Mouse (Mus musculus) kidney, embryonic 15.5 days (tissue): ENCODE results near the gene Mrgpre. TPM values are rescaled to one million over a fixed set of nuclear protein-coding genes. Genes with fewer than 3 reads are reported as not detected.

Experiments used
- ATAC-seq: fragments of 200-750 bp; cut with Nextera tagmentation; replicated peaks from 2 replicates; pipeline ENCODE4 v1.8.0; 2017; ENCODE audit warnings: moderate TSS enrichment; ENCODE audit not compliant: low FRiP score
- H3K27ac ChIP-seq: fragments of 300-500 bp; sonication (generic); 2 replicates; pipeline ENCODE4 v1.5.1; 2015; ENCODE audit warnings: mild to moderate bottlenecking, inconsistent platforms
- H3K27me3 ChIP-seq: fragments of 300-500 bp; sonication (generic); 2 replicates; pipeline ENCODE4 v1.6.1; 2015; ENCODE audit warnings: inconsistent platforms
- H3K36me3 ChIP-seq: fragments of 300-500 bp; sonication (generic); 2 replicates; pipeline ENCODE4 v1.6.1; 2015; ENCODE audit warnings: inconsistent platforms
- H3K4me1 ChIP-seq: fragments of 300-500 bp; sonication (generic); 2 replicates; pipeline ENCODE4 v1.6.1; 2015; ENCODE audit warnings: inconsistent platforms
- H3K4me2 ChIP-seq: fragments of 300-500 bp; sonication (generic); 2 replicates; pipeline ENCODE4 v1.6.1; 2015; ENCODE audit warnings: moderate library complexity, mild to moderate bottlenecking, inconsistent platforms
- H3K4me3 ChIP-seq: fragments of 300-500 bp; sonication (generic); replicated peaks from 2 replicates; pipeline ENCODE4 v1.5.1; 2015; ENCODE audit warnings: mild to moderate bottlenecking, inconsistent platforms
- H3K9ac ChIP-seq: fragments of 300-500 bp; sonication (generic); 2 replicates; pipeline ENCODE4 v1.6.1; 2015; ENCODE audit warnings: mild to moderate bottlenecking, inconsistent platforms
- H3K9me3 ChIP-seq: fragments of 300-500 bp; sonication (generic); replicated peaks from 2 replicates; pipeline ENCODE4 v1.6.1; 2016; ENCODE audit warnings: inconsistent platforms
- WGBS: fragments of 180-500 bp; shearing (Covaris S2); methylation state at CpG from one replicate; pipeline ENCODE4 v1.1.7; 2015; ENCODE audit warnings: mixed read lengths; 5-methylcytosine and 5-hydroxymethylcytosine counted together
- polyA plus RNA-seq: library from polyadenylated mRNA; unstranded; fragments of >200 nt; fragmentation: Nextera tagmentation; extraction: Ambion mirVana; gene quantifications from 2 replicates; pipeline ENCODE4 v1.2.1, GENCODE M21; 2015

Mrgpre gene
- polyA plus RNA-seq, 1 experiment from 2014 or later: 2.0 TPM

DNA sequence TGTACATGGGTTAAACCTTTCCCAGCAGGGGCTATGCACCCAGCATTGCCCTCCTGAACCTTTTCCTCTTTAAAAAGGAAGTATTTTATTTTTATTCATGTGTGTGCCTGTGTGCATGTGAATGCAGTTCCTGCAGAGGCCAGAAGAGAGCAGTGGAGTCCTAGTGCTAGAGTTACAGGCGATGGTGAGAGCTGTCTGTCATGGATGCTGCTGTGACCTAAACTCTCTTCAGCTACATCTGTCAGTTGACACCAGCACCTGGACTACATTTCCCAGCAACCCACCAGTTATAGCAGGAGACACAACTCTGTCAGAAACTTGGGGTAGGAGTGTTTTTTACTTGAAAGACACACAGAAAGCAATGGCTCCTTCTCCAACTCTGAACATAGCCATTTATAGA, 24.6 kb upstream of the Mrgpre start:
- Histone ChIP-seq H3K27me3 (no peaks in the 10 kb centered on the region), H3K9ac (no peak overlapping the region), H3K27ac (no peak overlapping the region), H3K4me2 (no peak overlapping the region), H3K36me3 (peaks cover 93% of the 10 kb centered on the region), H3K4me1 (no peaks in the 10 kb centered on the region), H3K9me3 (no peaks in the 10 kb centered on the region), H3K4me3 (no peak overlapping the region)
- ATAC-seq: no peak
- 43% methylated on average over 1 of the region's 1 CpGs for WGBS

DNA sequence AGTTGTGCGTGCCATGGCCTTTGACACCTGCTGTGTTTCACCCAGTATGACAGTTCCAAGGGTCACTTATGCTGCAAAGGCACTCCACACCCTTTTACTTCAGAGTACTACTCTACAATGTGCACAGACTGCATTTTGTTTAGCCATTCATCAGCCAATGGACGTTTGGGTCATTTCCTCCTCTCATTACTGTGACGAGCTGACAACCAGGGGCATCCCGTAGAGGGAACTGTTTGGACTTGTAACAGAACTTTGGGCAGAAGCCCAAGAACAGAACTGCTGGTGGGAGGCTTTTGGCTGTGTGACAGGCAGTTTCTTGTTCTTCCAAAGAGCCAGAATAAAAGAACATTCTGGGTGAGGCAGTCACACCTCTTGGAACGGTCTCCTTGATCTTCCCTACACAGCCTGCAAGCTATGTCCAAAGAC, 20.9 kb upstream of the Mrgpre start:
- H3K27ac ChIP-seq: no peak overlapping the region
- no peaks in the 10 kb centered on the region for H3K27me3 ChIP-seq
- 62% methylated on average over 5 of the region's 5 CpGs for WGBS
- peaks cover 89% of the 10 kb centered on the region for H3K36me3 ChIP-seq
- H3K4me2 ChIP-seq: no peak overlapping the region
- no peaks in the 10 kb centered on the region for H3K4me1 ChIP-seq
- H3K9me3 ChIP-seq: no peaks in the 10 kb centered on the region
- ATAC-seq: no peak
- no peak overlapping the region for H3K9ac ChIP-seq
- H3K4me3 ChIP-seq: no peak overlapping the region

DNA sequence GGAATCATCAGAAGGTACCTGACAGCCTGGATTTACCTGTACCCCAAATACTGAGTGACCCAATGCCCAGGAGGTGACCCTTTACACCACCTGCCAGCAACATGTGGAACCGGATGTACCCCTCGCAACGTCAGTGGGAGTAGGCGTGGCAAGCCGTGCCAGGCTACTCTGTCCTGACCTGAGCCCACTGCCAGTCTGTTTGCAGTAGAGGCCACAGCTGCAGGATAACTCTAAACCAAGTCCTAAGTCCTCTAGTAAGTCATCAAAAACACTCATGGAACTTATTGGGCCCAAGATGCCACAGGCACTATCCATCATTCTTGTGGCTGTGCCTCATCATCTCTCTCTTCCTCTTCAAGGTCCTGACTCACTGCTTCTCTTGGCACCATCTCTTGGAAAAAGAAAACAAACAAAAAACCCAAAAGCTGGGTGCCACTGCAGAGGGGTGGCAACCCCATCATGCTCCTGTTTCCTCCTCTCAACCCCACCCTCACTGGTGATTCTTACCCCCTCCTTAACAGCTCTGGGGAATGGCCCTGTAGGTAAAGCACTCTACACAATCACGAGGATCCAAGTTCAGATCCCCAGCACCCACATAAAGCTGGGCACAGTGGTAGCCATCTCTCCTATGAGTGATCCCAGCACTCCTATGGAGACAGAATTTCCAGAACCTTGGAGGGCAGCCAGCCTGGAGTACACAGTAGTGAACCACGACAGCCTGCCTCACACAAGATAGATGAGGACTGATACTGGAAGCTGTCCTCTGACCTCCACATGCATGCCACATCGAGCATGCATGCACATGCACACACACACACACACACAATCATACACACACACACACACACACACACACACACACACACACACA, 17.1 kb upstream of the Mrgpre start:
- no peaks in the 10 kb centered on the region for H3K4me1 ChIP-seq
- H3K27ac ChIP-seq: no peak overlapping the region
- no peak overlapping the region for H3K4me3 ChIP-seq
- no peaks in the 10 kb centered on the region for H3K9me3 ChIP-seq
- H3K4me2 ChIP-seq: no peak overlapping the region
- WGBS: 82% methylated on average over 8 of the region's 8 CpGs
- no peak for ATAC-seq
- no peaks in the 10 kb centered on the region for H3K27me3 ChIP-seq
- peaks cover 91% of the 10 kb centered on the region for H3K36me3 ChIP-seq
- H3K9ac ChIP-seq: no peak overlapping the region

DNA sequence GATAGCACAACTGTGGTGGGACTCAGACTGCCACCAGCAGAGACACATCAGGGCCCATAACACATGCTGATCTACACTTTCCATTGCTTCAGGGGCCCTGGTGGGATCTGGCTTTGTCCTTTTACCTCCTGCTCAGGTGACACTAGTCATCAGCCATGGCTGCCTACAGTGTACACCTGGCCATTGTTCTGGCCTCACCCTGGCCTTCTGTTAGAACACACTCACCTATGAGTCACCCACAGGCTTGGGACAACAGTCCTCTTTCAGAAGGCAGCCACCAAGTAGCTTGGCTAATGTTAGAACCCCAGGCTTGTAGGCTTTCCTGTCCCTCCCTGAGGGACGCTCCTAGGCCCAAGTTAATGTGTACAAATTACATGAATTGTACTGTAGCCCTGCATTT, 16.5 kb upstream of the Mrgpre start:
- Histone ChIP-seq H3K4me3 (no peak overlapping the region), H3K27me3 (no peaks in the 10 kb centered on the region), H3K9me3 (no peaks in the 10 kb centered on the region), H3K36me3 (peaks cover 91% of the 10 kb centered on the region), H3K27ac (no peak overlapping the region), H3K9ac (no peak overlapping the region), H3K4me2 (no peak overlapping the region), H3K4me1 (no peaks in the 10 kb centered on the region)
- ATAC-seq: no peak
- 95% methylated on average over 1 of the region's 1 CpGs for WGBS

DNA sequence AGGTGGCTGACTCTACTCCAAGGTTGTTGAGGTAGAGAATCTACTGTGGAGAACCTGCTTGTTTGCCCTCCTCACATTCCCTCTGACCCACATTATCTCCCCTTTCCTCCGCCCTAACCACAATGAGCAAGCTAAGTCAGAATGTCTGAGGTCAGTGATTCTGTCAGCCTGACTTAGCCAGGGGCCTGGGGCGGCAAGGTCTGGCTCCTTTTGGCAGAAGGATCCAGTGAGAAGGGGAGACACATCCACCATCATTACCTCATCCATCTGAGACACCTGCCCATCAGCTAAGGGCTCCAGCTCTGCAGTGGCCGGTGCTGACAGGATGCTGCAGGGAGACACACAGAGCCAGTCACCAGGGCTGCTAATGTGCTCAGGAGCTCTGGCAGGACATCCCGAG, 14.5 kb upstream of the Mrgpre start:
- 92% methylated on average over 4 of the region's 4 CpGs for WGBS
- Histone ChIP-seq H3K27me3 (no peaks in the 10 kb centered on the region), H3K4me2 (no peak overlapping the region), H3K27ac (no peak overlapping the region), H3K9me3 (no peaks in the 10 kb centered on the region), H3K36me3 (peaks cover 83% of the 10 kb centered on the region), H3K4me3 (no peak overlapping the region), H3K4me1 (no peaks in the 10 kb centered on the region), H3K9ac (no peak overlapping the region)
- no peak for ATAC-seq

DNA sequence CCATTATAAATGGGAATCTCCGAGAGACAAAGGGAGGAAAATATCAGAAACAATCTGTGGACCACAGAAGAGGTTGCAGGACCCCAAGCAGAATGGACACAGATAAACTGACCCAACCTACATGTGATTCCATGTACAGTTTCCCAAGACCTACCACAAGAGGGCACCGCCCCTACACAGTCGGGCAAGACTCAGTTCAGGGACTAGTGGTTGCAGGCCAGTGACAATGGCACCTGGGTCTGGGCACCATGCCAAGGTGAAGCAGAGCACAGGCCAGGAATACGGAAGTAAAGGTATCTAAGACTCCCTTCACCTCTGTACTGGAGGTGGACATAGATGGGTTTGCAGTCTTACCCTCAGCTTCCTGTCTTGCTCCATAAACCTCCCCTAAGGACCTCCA, 8.8 kb upstream of the Mrgpre start:
- WGBS: 47% methylated on average over 4 of the region's 4 CpGs

DNA sequence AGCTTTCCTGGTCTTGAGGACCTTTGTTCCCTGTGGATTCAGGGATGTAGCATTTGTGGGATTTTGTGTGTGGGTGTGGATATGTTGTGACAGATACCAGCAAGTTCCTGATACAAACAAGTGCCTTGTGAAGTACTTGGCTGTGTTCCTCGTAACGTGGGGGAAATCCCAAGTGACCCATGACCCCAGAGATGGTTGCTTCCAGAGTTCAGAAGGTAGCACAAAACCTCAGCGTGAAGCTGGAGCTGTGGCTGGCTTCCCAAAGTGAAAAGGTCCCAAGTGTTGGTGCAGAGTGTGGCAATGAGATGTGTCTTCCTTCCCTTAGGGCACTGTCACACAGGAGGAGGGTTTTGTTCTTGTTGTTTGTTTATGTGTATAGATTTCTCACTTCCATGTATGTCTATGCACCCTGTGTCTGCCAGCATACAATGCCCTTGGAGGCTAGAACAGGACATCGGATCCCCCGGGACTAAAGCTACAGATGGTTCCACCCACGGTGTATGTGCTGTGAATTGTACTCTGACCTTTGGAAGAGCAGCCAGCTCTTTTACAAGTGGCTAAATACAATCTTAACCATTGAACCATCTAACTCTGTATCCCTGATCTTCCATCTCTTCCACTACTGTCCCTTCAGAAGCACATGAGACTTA, 8.2 kb upstream of the Mrgpre start:
- no peak overlapping the region for H3K4me3 ChIP-seq
- no peak overlapping the region for H3K4me2 ChIP-seq
- no peaks in the 10 kb centered on the region for H3K27me3 ChIP-seq
- 70% methylated on average over 6 of the region's 6 CpGs for WGBS
- H3K9me3 ChIP-seq: no peaks in the 10 kb centered on the region
- H3K4me1 ChIP-seq: no peaks in the 10 kb centered on the region
- H3K9ac ChIP-seq: no peak overlapping the region
- no peak overlapping the region for H3K27ac ChIP-seq
- H3K36me3 ChIP-seq: peaks cover 26% of the 10 kb centered on the region
- no peak for ATAC-seq

More for the DNA sequence above, 8.8 kb upstream of the Mrgpre start:
- peaks cover 32% of the 10 kb centered on the region for H3K36me3 ChIP-seq
- no peak overlapping the region for H3K9ac ChIP-seq
- H3K4me1 ChIP-seq: no peaks in the 10 kb centered on the region
- H3K27me3 ChIP-seq: no peaks in the 10 kb centered on the region
- H3K4me3 ChIP-seq: no peak overlapping the region
- no peak overlapping the region for H3K4me2 ChIP-seq
- no peaks in the 10 kb centered on the region for H3K9me3 ChIP-seq
- ATAC-seq: peak; percentile 71
- no peak overlapping the region for H3K27ac ChIP-seq

DNA sequence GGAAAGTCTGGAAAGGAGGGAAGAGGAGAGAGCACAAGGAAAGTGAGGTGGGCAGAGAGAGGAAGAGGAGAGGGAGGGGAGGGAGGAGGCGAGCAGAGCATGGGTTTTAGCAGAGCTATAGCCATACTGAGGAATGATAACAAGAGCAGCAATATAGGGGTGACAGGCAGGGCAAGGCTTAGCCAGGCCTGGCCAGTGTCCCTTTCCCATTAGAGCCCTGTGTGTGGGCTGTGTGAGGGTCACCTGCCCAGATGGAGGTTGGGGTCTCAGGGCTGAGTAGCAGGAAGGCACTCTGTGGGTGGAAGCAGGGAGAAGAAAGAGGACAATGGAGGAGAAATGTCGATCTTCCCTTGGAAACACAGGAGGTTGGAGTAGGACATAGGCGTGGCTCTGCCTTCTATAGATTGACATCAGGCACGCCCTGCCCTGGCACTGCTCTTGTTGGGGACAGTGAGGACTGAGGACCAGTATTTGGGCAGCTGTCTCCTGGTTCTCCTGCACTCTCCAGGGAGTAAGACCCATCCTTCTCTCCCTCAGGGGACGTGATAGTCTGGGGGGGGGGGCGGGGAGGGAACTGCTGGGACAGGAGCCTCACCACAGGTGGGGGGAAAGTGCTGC, 813 bp downstream of the Mrgpre start:
- 18% methylated on average over 6 of the region's 6 CpGs for WGBS
- peak overlapping the region; percentile 34; the same call in 1 of the 2 replicates for H3K9ac ChIP-seq
- peak overlapping the region; percentile 65 for H3K4me2 ChIP-seq

DNA sequence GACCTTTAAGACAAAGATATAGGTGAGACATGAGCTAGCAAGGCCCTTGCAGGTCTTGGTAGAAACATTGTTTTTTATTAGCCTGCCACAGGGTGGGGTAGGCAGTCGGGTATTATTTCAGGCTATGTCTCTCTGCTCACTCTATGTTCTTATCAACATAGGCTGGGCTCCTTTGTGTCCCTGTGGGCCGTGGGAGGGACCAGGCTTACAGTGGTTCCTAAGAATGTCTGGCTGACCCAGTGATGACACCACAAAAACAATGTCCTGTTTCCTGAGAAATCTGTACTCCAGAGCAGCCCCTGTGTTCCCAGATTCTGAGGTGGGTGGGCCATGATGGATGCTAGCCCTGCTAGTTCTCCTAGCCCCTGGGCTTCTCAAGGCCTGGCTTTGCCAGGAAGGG, 6.9 kb downstream of the Mrgpre start:
- WGBS: 52% methylated on average over 2 of the region's 2 CpGs
- peaks cover 2% of the 10 kb centered on the region; the same call in 1 of the 2 replicates for H3K4me1 ChIP-seq

More for the DNA sequence above, 813 bp downstream of the Mrgpre start:
- ATAC-seq: peak; percentile 75
- Histone ChIP-seq H3K27ac (peak overlapping the region; percentile 91), H3K4me3 (peak overlapping the region; percentile 44), H3K9me3 (no peaks in the 10 kb centered on the region), H3K4me1 (peaks cover 32% of the 10 kb centered on the region), H3K36me3 (no peaks in the 10 kb centered on the region), H3K27me3 (no peaks in the 10 kb centered on the region)

DNA sequence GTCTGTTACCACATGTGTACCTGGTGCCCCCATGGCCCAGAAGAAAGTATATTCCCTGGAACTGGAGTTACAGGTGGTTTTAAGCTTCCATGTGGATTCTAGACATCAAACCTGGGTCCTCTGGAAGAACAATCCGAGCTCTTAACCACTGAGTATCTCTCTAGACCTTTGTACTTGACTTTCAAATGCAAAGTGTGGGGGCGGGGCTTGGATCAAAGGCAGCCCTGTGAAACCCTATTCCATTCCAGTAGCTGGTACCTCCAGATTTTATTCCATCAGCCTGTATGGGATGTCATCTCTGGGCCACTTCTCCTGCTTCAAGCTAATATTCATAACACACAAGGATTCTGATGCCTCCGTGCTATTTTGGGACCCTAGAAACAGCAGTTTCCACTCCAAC, 8.2 kb downstream of the Mrgpre start:
- no peak for ATAC-seq
- no peak overlapping the region for H3K27ac ChIP-seq
- H3K9ac ChIP-seq: no peak overlapping the region
- 30% methylated on average over 3 of the region's 3 CpGs for WGBS
- H3K4me1 ChIP-seq: peaks cover 2% of the 10 kb centered on the region; the same call in 1 of the 2 replicates
- H3K4me3 ChIP-seq: no peak overlapping the region
- no peaks in the 10 kb centered on the region for H3K27me3 ChIP-seq
- H3K36me3 ChIP-seq: no peaks in the 10 kb centered on the region
- no peak overlapping the region for H3K4me2 ChIP-seq
- H3K9me3 ChIP-seq: no peaks in the 10 kb centered on the region

More for the DNA sequence above, 6.9 kb downstream of the Mrgpre start:
- no peaks in the 10 kb centered on the region for H3K27me3 ChIP-seq
- H3K4me2 ChIP-seq: no peak overlapping the region
- no peak for ATAC-seq
- no peaks in the 10 kb centered on the region for H3K9me3 ChIP-seq
- no peak overlapping the region for H3K9ac ChIP-seq
- no peak overlapping the region for H3K4me3 ChIP-seq
- no peaks in the 10 kb centered on the region for H3K36me3 ChIP-seq
- 0 out of 2 replicates have a peak overlapping the region, but pooled peaks have one; percentile 13 for H3K27ac ChIP-seq

DNA sequence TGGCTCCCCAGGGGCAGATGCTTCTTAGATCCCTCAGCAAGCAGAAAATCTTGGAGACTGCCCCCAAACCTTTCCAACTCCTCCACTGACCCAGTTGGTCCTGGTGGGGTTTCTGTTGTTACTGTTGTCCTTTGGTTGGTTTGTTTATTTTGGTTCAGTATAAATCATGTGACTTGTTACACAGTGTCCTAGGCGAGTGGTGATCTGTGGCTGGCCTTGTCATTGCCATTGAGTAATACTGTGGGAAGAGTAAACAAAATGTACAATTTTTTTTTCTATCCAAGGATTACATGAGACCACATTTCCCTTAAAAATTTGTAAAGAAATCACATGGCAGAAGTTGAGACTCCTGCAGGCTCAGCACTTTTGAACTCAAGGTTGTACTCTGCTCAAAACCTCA, 14.8 kb downstream of the Mrgpre start:
- H3K27ac ChIP-seq: no peak overlapping the region
- ATAC-seq: no peak
- no peak overlapping the region for H3K4me2 ChIP-seq
- H3K27me3 ChIP-seq: peaks cover 23% of the 10 kb centered on the region
- WGBS: 61% methylated on average over 1 of the region's 1 CpGs
- H3K4me3 ChIP-seq: no peak overlapping the region
- H3K9ac ChIP-seq: no peak overlapping the region
- no peaks in the 10 kb centered on the region for H3K4me1 ChIP-seq
- H3K9me3 ChIP-seq: no peaks in the 10 kb centered on the region
- no peaks in the 10 kb centered on the region for H3K36me3 ChIP-seq

DNA sequence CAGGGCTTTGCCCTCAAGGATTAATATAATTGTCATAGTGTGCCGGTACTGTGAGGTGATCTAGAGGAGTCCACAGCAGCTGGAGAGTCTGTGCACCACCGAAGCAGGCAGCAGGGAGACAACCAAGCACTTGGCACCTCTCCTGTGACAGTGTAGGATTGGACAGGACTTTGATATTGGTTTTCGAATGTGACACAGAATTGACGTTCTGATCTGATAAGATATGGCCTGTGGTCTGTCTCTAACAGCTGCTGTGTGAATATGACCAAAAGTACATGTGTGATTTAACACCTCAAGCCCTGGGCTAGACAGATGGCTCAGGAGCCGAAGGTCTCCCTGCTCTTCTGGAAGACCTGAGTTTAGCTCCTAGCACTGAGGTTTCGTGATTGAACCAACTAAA, 16.0 kb downstream of the Mrgpre start:
- H3K36me3 ChIP-seq: no peaks in the 10 kb centered on the region
- 70% methylated on average over 6 of the region's 6 CpGs for WGBS
- peaks cover 28% of the 10 kb centered on the region for H3K27me3 ChIP-seq
- H3K9me3 ChIP-seq: no peaks in the 10 kb centered on the region
- H3K27ac ChIP-seq: no peak overlapping the region
- no peak for ATAC-seq
- no peaks in the 10 kb centered on the region for H3K4me1 ChIP-seq
- no peak overlapping the region for H3K4me3 ChIP-seq
- H3K4me2 ChIP-seq: no peak overlapping the region
- H3K9ac ChIP-seq: no peak overlapping the region
